Comparison of ENCODE assay signal across 8 mouse cellular contexts in genomic region chr8:83900266-83900956, GRCm38 (mm10). TPM values are rescaled to one million over a fixed set of nuclear protein-coding genes. Genes with fewer than 3 reads are reported as not detected.
DNase-seq lines count a peak whose midpoint lies in the region; ATAC-seq lines count a peak whose summit lies in the region.

No protein-coding gene starts in this region.

- under 1% methylated on average over 90 of the region's 100 CpGs for WGBS in hindbrain, embryonic 10.5 days
- whole genome bisulfite sequencing in liver, embryonic 16.5 days (ENCODE audit: insufficient replicate concordance), result under 1% methylated on average over 23 of the region's 100 CpGs

- peak; percentile 73 for DNase-seq in right cerebral cortex, postnatal 4 days
- no peak for DNase-seq in right cerebral cortex, postnatal 25 days
- DNase-seq in hindbrain, embryonic 10.5 days (ENCODE audit: low spot score), result no peak
- peak; percentile 15 for DNase-seq in yolk sac, embryonic 10.5 days (ENCODE audit: low spot score)
- no peak for DNase-seq in cerebellum, adult 18-20 months

- H3K27ac ChIP-seq in hindbrain, embryonic 10.5 days, result peak overlapping the region; percentile 94
- no peak overlapping the region for H3K27ac ChIP-seq in liver, embryonic 16.5 days (ENCODE audit: low read length)

- peaks cover 76% of the 10 kb centered on the region for H3K27me3 ChIP-seq in erythroblast, embryonic 14.5 days (ENCODE audit: control insufficient read depth)
- peaks cover 28% of the 10 kb centered on the region for H3K27me3 ChIP-seq in hindbrain, embryonic 10.5 days (ENCODE audit: insufficient read depth, poor library complexity, severe bottlenecking)
- peaks cover 56% of the 10 kb centered on the region for H3K27me3 ChIP-seq in liver, embryonic 16.5 days (ENCODE audit: control insufficient read depth, insufficient read depth, low read depth, low read length)

- no peaks in the 10 kb centered on the region for H3K36me3 ChIP-seq in erythroblast, embryonic 14.5 days (ENCODE audit: control insufficient read depth)
- H3K36me3 ChIP-seq in hindbrain, embryonic 10.5 days, result peaks cover 5% of the 10 kb centered on the region; the same call in 1 of the 2 replicates
- H3K36me3 ChIP-seq in liver, embryonic 16.5 days (ENCODE audit: control insufficient read depth, insufficient read depth), result no peaks in the 10 kb centered on the region

- H3K4me2 ChIP-seq in liver, embryonic 16.5 days (ENCODE audit: low read depth, low read length), result peak overlapping the region; percentile 85

- ATAC-seq in erythroblast, adult 5-6 weeks (replicated peaks; ENCODE audit: low FRiP score, poor library complexity, severe bottlenecking), result no peak
- ATAC-seq in liver, embryonic 16.5 days (ENCODE audit: low read depth), result peak; percentile 28; the same call in 1 of the 2 replicates

- peak overlapping the region; percentile 61 for H3K4me3 ChIP-seq in erythroblast, embryonic 14.5 days (replicated peaks)
- H3K4me3 ChIP-seq in hindbrain, embryonic 10.5 days, result peak overlapping the region; percentile 91
- H3K4me3 ChIP-seq in liver, embryonic 16.5 days (ENCODE audit: low read depth, low read length), result peak overlapping the region; percentile 66

- peak overlapping the region; percentile 52 for H3K9ac ChIP-seq in liver, embryonic 16.5 days (ENCODE audit: low read depth, low read length)

- H3K4me1 ChIP-seq in erythroblast, embryonic 14.5 days (ENCODE audit: control insufficient read depth), result peaks cover 13% of the 10 kb centered on the region
- H3K4me1 ChIP-seq in hindbrain, embryonic 10.5 days (replicated peaks), result peaks cover 69% of the 10 kb centered on the region
- H3K4me1 ChIP-seq in liver, embryonic 16.5 days (ENCODE audit: control insufficient read depth, low read depth, low read length), result peaks cover 11% of the 10 kb centered on the region

- H3K9me3 ChIP-seq in erythroblast, embryonic 14.5 days (ENCODE audit: control insufficient read depth, low read length), result no peaks in the 10 kb centered on the region
- no peaks in the 10 kb centered on the region for H3K9me3 ChIP-seq in hindbrain, embryonic 10.5 days
- H3K9me3 ChIP-seq in liver, embryonic 16.5 days (replicated peaks; ENCODE audit: control insufficient read depth, low read length), result no peaks in the 10 kb centered on the region

RNA-seq across cellular contexts. Expression of gene Adgrl1, which starts 0.5 kb away (rescaled TPM):
- polyA plus RNA-seq in erythroblast, embryonic 14.5 days (2012), result 0.04 and 0.08 TPM in 2 replicates
- 0.58 and 1.7 TPM in 2 replicates for total RNA-seq in erythroblast, adult 5-6 weeks (2015; ENCODE audit: low replicate concordance)
- 0.09 and 0.14 TPM in 2 replicates for total RNA-seq in erythroblast, adult 5-6 weeks (2017; ENCODE audit: low replicate concordance)
- polyA plus RNA-seq in hindbrain, embryonic 10.5 days (2016; fragmentation: Nextera tagmentation; extraction: Ambion mirVana), result 10.9 and 15.4 TPM in 2 replicates
- polyA plus RNA-seq in liver, embryonic 16.5 days (2015; fragmentation: Nextera tagmentation; extraction: Ambion mirVana), result 0.86 and 1.2 TPM in 2 replicates

RNA-seq across cellular contexts. Expression of gene Gm10644, which starts 54.6 kb away (rescaled TPM):
- polyA plus RNA-seq in erythroblast, embryonic 14.5 days (2012), result not detected in 2 replicates
- not detected in 2 replicates for total RNA-seq in erythroblast, adult 5-6 weeks (2015; ENCODE audit: low replicate concordance)
- total RNA-seq in erythroblast, adult 5-6 weeks (2017; ENCODE audit: low replicate concordance), result not detected in 2 replicates
- 1.1 and 1.5 TPM in 2 replicates for polyA plus RNA-seq in hindbrain, embryonic 10.5 days (2016; fragmentation: Nextera tagmentation; extraction: Ambion mirVana)
- polyA plus RNA-seq in liver, embryonic 16.5 days (2015; fragmentation: Nextera tagmentation; extraction: Ambion mirVana), result 0.41 and 0.43 TPM in 2 replicates

RNA-seq across cellular contexts. Expression of gene Asf1b, which starts 54.9 kb away (rescaled TPM):
- 56.4 and 58.6 TPM in 2 replicates for polyA plus RNA-seq in erythroblast, embryonic 14.5 days (2012)
- 23.1 and 32.4 TPM in 2 replicates for total RNA-seq in erythroblast, adult 5-6 weeks (2015; ENCODE audit: low replicate concordance)
- total RNA-seq in erythroblast, adult 5-6 weeks (2017; ENCODE audit: low replicate concordance), result 26.2 and 32.8 TPM in 2 replicates
- 99.1 and 112 TPM in 2 replicates for polyA plus RNA-seq in hindbrain, embryonic 10.5 days (2016; fragmentation: Nextera tagmentation; extraction: Ambion mirVana)
- 108 and 110 TPM in 2 replicates for polyA plus RNA-seq in liver, embryonic 16.5 days (2015; fragmentation: Nextera tagmentation; extraction: Ambion mirVana)

Comparison
In these comparisons a context has a peak if more than half of its experiments do, and no peak if none do; other contexts are left out.
1. DNase-seq: peak in right cerebral cortex, postnatal 4 days (single experiment) and yolk sac, embryonic 10.5 days (single experiment); none in right cerebral cortex, postnatal 25 days (single experiment), hindbrain, embryonic 10.5 days (single experiment) and cerebellum, adult 18-20 months (0 of 2).
2. Peak in every context shown above with its lines, with median percentiles within 50 percentile points of each other: H3K4me3 ChIP-seq.